In the genomic region with DNA sequence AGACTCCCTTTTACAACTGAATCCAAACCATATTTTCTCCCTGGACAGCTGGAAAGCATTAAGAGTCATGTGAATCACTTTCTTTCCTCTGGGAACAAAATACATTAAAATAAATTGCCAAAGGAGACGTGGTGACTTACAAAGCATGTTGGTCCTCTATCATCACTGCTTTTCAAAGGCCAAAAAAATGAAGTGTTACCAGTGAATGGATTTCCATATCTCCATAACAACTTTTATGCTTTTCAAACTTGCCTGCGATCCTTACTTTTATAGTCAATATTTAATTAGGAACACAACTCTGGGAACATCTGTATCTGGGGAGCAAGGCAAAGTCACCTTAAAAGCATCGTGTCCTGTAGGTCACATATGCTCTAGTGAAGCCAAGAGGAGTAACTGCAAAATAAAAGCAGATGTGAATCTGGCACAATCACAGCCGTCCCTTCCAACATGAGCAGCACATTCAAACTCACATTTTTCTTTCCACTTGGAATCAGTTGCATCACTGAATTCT, we compare ENCODE assay signal across 9 mouse cellular contexts.
DNase-seq lines count a peak whose midpoint lies in the region; ATAC-seq and TF ChIP-seq lines count a peak whose summit lies in the region.
"Had no signal": no experiment of that assay in that cellular context is flagged by ENCODE, and none has a peak within 500 bp of the region (broad histone marks: within the 10 kb centered on the region; RNA-seq: fewer than 3 reads in every experiment).

No protein-coding gene starts in this region.

- H3K36me3 ChIP-seq in lung, embryonic 16.5 days (ENCODE audit: control insufficient read depth, insufficient read depth, low read length) = no peaks in the 10 kb centered on the region
- H3K36me3 ChIP-seq in limb, embryonic 14.5 days (ENCODE audit: control insufficient read depth, insufficient read depth, low read length) = no peaks in the 10 kb centered on the region
- no peaks in the 10 kb centered on the region for H3K36me3 ChIP-seq in midbrain, embryonic 14.5 days (ENCODE audit: control insufficient read depth, insufficient read depth, low read length)
- H3K36me3 ChIP-seq: midbrain, embryonic 12.5 days had no signal

- no peak overlapping the region for H3K9ac ChIP-seq in lung, embryonic 16.5 days (ENCODE audit: low read length)
- no peak overlapping the region for H3K9ac ChIP-seq in limb, embryonic 14.5 days (ENCODE audit: low read depth, low read length, severe bottlenecking)
- H3K9ac ChIP-seq in midbrain, embryonic 14.5 days (replicated peaks; ENCODE audit: low read length) = no peak overlapping the region
- H3K9ac ChIP-seq: midbrain, embryonic 12.5 days had no signal

- no peaks in the 10 kb centered on the region for H3K9me3 ChIP-seq in lung, embryonic 16.5 days (ENCODE audit: control insufficient read depth, low read length)
- H3K9me3 ChIP-seq in limb, embryonic 14.5 days (ENCODE audit: control insufficient read depth, low read length) = no peaks in the 10 kb centered on the region
- H3K9me3 ChIP-seq in midbrain, embryonic 14.5 days (ENCODE audit: control insufficient read depth, low read length) = no peaks in the 10 kb centered on the region
- H3K9me3 ChIP-seq: midbrain, embryonic 12.5 days had no signal

- TF ChIP-seq POLR2A in limb, embryonic 14.5 days (IDR thresholded peaks at IDR 0.05; ENCODE audit: borderline replicate concordance, extremely low read depth, insufficient read depth, insufficient read length) = no peak

- DNase-seq in lung, postnatal 14 days = no peak
- DNase-seq in embryo, embryonic 11.5 days (ENCODE audit: low read depth, low spot score) = peak; percentile 37
- DNase-seq in forelimb bud, embryonic 11.5 days (ENCODE audit: low read depth, low spot score) = peak; percentile 86
- peak; percentile 91 for DNase-seq in limb, embryonic 14.5 days (ENCODE audit: low spot score)
- DNase-seq in midbrain, embryonic 14.5 days = no peak
- no peak for DNase-seq in ovary, postnatal 36 days (ENCODE audit: low spot score)
- no peak for DNase-seq in T-cell, adult 2 months (ENCODE audit: low spot score)

- WGBS in lung, embryonic 16.5 days = 43% methylated on average over 4 of the region's 4 CpGs
- WGBS in limb, embryonic 14.5 days = 21% methylated on average over 4 of the region's 4 CpGs
- 80% methylated on average over 4 of the region's 4 CpGs for WGBS in midbrain, embryonic 14.5 days

- H3K4me1 ChIP-seq in lung, embryonic 16.5 days (replicated peaks; ENCODE audit: control insufficient read depth, insufficient read depth, low read length) = peaks cover 5% of the 10 kb centered on the region; the same call in 1 of the 2 replicates
- peaks cover 14% of the 10 kb centered on the region for H3K4me1 ChIP-seq in limb, embryonic 14.5 days (ENCODE audit: control insufficient read depth, insufficient read depth, low read length)
- no peaks in the 10 kb centered on the region for H3K4me1 ChIP-seq in midbrain, embryonic 14.5 days (ENCODE audit: control insufficient read depth, insufficient read depth, low read length)
- H3K4me1 ChIP-seq: midbrain, embryonic 12.5 days had no signal

- H3K27ac ChIP-seq in lung, embryonic 16.5 days (ENCODE audit: low read length) = peak overlapping the region; percentile 18; the same call in 1 of the 2 replicates
- H3K27ac ChIP-seq in limb, embryonic 14.5 days (replicated peaks; ENCODE audit: low read depth, low read length) = peak overlapping the region; percentile 33; the same call in 1 of the 2 replicates
- no peak overlapping the region for H3K27ac ChIP-seq in midbrain, embryonic 14.5 days (replicated peaks; ENCODE audit: low read depth, low read length)
- H3K27ac ChIP-seq: midbrain, embryonic 12.5 days had no signal

- no peaks in the 10 kb centered on the region for H3K27me3 ChIP-seq in lung, embryonic 16.5 days (ENCODE audit: control insufficient read depth, insufficient read depth, low read depth, low read length)
- H3K27me3 ChIP-seq in limb, embryonic 14.5 days (ENCODE audit: control insufficient read depth, insufficient read depth, low read length) = no peaks in the 10 kb centered on the region
- H3K27me3 ChIP-seq in midbrain, embryonic 14.5 days (ENCODE audit: control insufficient read depth, insufficient read depth, low read length) = no peaks in the 10 kb centered on the region
- H3K27me3 ChIP-seq: midbrain, embryonic 12.5 days had no signal

- H3K4me2 ChIP-seq in lung, embryonic 16.5 days (ENCODE audit: low read depth, low read length) = no peak overlapping the region
- H3K4me2 ChIP-seq in limb, embryonic 14.5 days (replicated peaks; ENCODE audit: low read depth, low read length, severe bottlenecking) = no peak overlapping the region
- H3K4me2 ChIP-seq in midbrain, embryonic 14.5 days (ENCODE audit: low read length) = no peak overlapping the region
- H3K4me2 ChIP-seq: midbrain, embryonic 12.5 days had no signal

- peak; percentile 75 for ATAC-seq in lung, embryonic 16.5 days (ENCODE audit: low read depth)
- ATAC-seq in limb, embryonic 14.5 days (ENCODE audit: low FRiP score, low read depth) = peak; percentile 88
- ATAC-seq in midbrain, embryonic 14.5 days (ENCODE audit: low FRiP score, low TSS enrichment) = no peak

- H3K4me3 ChIP-seq in lung, embryonic 16.5 days (ENCODE audit: low read length) = no peak overlapping the region
- no peak overlapping the region for H3K4me3 ChIP-seq in limb, embryonic 14.5 days (replicated peaks; ENCODE audit: low read length)
- H3K4me3 ChIP-seq in midbrain, embryonic 14.5 days (replicated peaks; ENCODE audit: low read depth, low read length) = no peak overlapping the region
- H3K4me3 ChIP-seq: midbrain, embryonic 12.5 days had no signal

Comparison
In these comparisons a context has a peak if more than half of its experiments do, and no peak if none do; other contexts are left out.
1. DNase-seq: peak in embryo, embryonic 11.5 days (single experiment), forelimb bud, embryonic 11.5 days (single experiment) and limb, embryonic 14.5 days (single experiment); none in lung, postnatal 14 days (single experiment), midbrain, embryonic 14.5 days (single experiment), ovary, postnatal 36 days (single experiment) and T-cell, adult 2 months (single experiment).